Mouse (Mus musculus) megakaryocyte, embryonic 14.5 days (primary cell): ENCODE measurements around the gene Glycam1. TPM values are rescaled to one million over a fixed set of nuclear protein-coding genes. Genes with fewer than 3 reads are reported as not detected.

Source experiments
- H3K27me3 ChIP-seq: replicated peaks from 2 replicates; pipeline ENCODE3; 2012; ENCODE audit warnings: inconsistent platforms
- H3K36me3 ChIP-seq: replicated peaks from 2 replicates; pipeline ENCODE3; 2012; ENCODE audit warnings: low read length, inconsistent platforms, mixed read lengths
- H3K4me1 ChIP-seq: 2 replicates; pipeline ENCODE4 v1.6.1; 2012; ENCODE audit warnings: inconsistent platforms
- H3K4me3 ChIP-seq: replicated peaks from 2 replicates; pipeline ENCODE3; 2012; ENCODE audit warnings: moderate library complexity, mild to moderate bottlenecking, inconsistent platforms
- H3K9me3 ChIP-seq: 2 replicates; pipeline ENCODE4 v1.6.1; 2012; ENCODE audit warnings: inconsistent platforms
- FLI1 ChIP-seq: IDR thresholded peaks from 2 replicates; pipeline ENCODE4 v1.6.1; 2012; ENCODE audit warnings: low read length, inconsistent platforms, mixed read lengths
- GATA1 ChIP-seq: IDR thresholded peaks from 3 replicates; pipeline ENCODE4 v1.6.1; 2012; ENCODE audit warnings: mixed read lengths, low read length, inconsistent platforms, borderline replicate concordance
- polyA plus RNA-seq: library from polyadenylated mRNA; stranded (reverse); fragments of >175 nt; gene quantifications from 2 replicates; pipeline ENCODE4 v1.2.3, GENCODE M21; 2012; ENCODE audit warnings: low replicate concordance; ENCODE audit not compliant: insufficient read depth

Glycam1 gene
- polyA plus RNA-seq, 1 experiment: not detected

DNA sequence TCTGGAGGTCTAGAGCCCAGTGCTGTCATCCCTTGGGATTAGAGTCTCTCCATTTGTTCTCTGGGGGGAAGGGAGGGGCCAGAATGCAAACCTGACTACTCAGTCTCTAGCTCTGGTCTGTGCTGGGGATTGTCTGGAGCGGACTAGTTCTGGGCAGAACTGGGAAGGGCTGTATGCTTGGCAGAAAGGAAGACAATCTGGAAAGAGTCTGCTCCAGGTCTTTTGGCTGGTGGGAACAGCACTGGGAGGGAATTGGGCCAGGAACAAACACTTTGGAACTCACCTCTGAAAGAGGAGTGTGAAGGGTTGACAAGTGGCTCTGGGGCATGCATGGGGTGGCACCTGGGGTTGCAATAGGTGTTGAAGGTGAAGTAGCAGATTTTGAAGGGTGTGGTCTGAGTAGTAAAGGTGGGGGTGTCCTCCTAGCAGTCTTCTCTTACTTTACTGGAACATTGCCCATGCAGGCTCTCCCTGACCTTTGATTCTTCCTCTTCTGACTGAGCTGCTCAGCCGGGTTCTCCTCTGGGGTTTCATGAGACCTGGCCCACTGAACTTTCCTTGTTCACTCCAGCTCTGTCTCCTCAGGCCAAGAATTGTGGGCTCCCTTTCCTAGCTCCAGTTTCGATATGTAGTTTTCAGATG lies 42.3 kb downstream of the Glycam1 start:
- Histone ChIP-seq H3K9me3 (no peaks in the 10 kb centered on the region), H3K4me1 (no peaks in the 10 kb centered on the region), H3K27me3 (peaks cover 2% of the 10 kb centered on the region), H3K36me3 (peaks cover 80% of the 10 kb centered on the region), H3K4me3 (no peak overlapping the region)
- TF ChIP-seq FLI1 (no peak), GATA1 (no peak)

DNA sequence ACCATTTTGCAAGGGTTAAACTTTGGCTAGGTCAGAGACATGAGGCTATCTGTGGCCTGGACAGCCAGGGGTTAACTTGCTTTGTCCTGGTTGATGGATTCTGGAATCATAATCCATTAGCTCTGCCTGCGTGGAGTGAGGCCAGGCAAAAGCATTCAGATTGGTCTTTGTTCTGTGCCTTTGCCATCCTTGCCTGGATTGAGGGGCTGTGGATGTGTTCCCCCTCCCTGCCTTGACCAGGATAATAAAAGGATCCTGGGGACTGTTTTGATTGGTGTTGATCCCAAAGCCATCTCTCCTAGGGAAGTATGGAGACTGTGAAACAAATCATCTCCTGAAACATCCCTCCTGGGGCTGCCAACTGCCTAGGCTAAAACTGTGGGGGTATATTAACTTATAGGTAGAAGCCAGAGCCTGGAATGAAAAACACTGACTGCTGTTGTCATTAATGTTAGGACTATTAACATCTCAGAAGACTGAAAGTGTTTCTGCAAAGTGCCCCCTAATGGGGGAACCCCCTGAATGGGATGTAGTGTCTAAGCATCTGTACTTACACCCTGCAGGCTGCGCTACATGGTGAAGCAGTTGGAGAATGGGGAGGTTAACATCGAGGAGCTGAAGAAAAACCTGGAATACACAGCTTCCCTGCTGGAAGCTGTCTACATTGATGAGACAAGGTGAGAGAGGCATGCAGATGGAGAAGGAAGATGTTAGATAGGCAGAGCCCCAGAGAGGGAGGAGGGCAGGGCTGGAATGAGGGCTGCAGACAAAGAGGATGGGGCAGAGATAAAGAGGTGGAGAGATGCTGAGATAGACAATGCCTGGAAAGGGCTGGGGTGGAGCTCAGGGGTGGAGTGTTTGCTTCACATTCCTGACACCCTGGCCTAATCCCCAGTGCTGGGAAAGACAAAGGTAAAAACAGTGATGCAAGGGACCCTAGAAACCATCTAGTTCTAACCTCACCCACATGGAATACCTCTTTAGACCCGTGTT lies 45.2 kb downstream of the Glycam1 start:
- H3K4me1 ChIP-seq: peaks cover 7% of the 10 kb centered on the region
- no peak overlapping the region for H3K4me3 ChIP-seq
- peaks cover 56% of the 10 kb centered on the region for H3K36me3 ChIP-seq
- TF ChIP-seq FLI1 (no peak), GATA1 (no peak)
- no peaks in the 10 kb centered on the region for H3K9me3 ChIP-seq
- H3K27me3 ChIP-seq: peaks cover 3% of the 10 kb centered on the region

DNA sequence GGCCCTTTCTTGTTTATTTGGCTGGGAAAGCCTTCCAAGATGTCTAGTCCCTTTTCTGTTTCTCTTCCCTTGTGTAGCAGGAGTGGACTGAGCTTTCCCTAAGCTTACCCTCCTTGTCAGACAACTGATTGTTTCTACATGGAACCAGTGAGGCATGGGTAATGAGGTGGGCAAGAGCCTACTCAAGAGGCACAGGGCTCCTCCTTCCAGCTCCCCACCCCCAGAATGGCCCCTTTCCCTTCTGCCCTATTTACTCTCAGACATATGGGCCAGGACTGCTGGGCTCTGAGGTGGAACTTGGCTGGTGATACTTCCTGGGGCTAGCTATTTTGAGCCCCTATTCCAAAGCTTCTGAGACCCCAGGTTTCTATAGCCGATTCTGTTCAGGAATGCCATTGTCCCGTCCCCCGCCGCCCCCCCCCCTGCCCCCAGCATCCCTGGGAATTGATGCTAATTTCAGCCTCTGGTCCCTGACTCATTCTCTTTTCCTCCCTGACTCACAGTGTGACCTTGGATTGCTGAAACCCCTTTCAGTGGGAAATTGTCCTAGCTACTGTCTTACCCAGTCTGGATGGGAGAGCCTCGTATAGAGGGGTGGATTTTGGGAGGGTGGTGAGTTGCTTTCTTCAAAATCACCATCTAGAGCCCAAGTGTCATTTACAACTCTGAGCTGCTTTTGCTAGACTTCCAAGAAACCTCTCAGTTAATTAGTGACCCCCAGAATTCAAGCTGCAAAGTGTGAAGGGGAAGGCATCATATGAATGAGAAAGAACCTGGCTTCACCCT lies 46.1 kb downstream of the Glycam1 start:
- no peak overlapping the region for H3K4me3 ChIP-seq
- TF ChIP-seq FLI1 (no peak), GATA1 (no peak)
- peaks cover 12% of the 10 kb centered on the region for H3K4me1 ChIP-seq
- peaks cover 3% of the 10 kb centered on the region for H3K27me3 ChIP-seq
- peaks cover 47% of the 10 kb centered on the region for H3K36me3 ChIP-seq
- no peaks in the 10 kb centered on the region for H3K9me3 ChIP-seq

- H3K36me3 ChIP-seq: peaks cover 21% of the 10 kb centered on the region
- TF ChIP-seq GATA1 (no peak), FLI1 (no peak)
- no peak overlapping the region for H3K4me3 ChIP-seq
- H3K27me3 ChIP-seq: peaks cover 8% of the 10 kb centered on the region
- peaks cover 16% of the 10 kb centered on the region for H3K4me1 ChIP-seq
- no peaks in the 10 kb centered on the region for H3K9me3 ChIP-seq
Observed at GRCm38 (mm10) chr15:103514914-103515313, 50.0 kb downstream of the Glycam1 start.

DNA sequence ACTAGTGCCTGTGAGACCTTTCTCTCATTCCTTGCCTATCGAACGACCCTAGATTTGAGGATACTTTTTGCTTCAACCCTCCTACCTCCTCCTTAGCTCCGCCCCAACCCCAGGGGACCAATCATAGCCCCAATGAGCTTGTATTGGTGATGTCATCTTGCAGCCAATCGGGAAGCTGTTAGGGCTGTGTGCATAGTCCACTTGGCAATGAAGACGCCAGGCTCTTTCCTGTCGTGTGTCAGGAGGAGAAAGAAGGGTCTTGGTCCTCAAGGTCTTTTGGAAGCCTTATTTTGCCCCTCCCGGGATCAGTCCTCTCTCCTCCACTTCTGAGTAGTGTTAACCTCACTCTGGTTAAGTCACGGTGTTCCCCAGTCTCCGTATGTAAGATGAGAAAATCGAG lies 50.8 kb downstream of the Glycam1 start:
- Histone ChIP-seq H3K27me3 (peaks cover 10% of the 10 kb centered on the region), H3K4me3 (no peak overlapping the region), H3K4me1 (peaks cover 16% of the 10 kb centered on the region), H3K36me3 (peaks cover 21% of the 10 kb centered on the region), H3K9me3 (no peaks in the 10 kb centered on the region)
- TF ChIP-seq FLI1: no peak

GRCm38 (mm10) chr15:103513621-103514031 lies 51.3 kb downstream of the Glycam1 start:
- no peak for TF ChIP-seq FLI1
- no peak for TF ChIP-seq GATA1
- H3K4me1 ChIP-seq: peaks cover 16% of the 10 kb centered on the region

More at GRCm38 (mm10) chr15:103513621-103514031, 51.3 kb downstream of the Glycam1 start:
- H3K36me3 ChIP-seq: peaks cover 25% of the 10 kb centered on the region
- H3K9me3 ChIP-seq: no peaks in the 10 kb centered on the region
- H3K4me3 ChIP-seq: no peak overlapping the region
- H3K27me3 ChIP-seq: peaks cover 9% of the 10 kb centered on the region

Other genes starting within 250 kb of the Glycam1 start
- gene Zfp385a, start 225.0 kb downstream of the Glycam1 start, polyA plus RNA-seq: 1,319 and 2,156 TPM in 2 replicates
- gene Itga5, start 198.3 kb downstream of the Glycam1 start, polyA plus RNA-seq: 20.5 and 26.4 TPM in 2 replicates
- gene Gtsf1, start 134.6 kb downstream of the Glycam1 start, polyA plus RNA-seq: not detected in 2 replicates
- gene Gtsf2, start 116.6 kb downstream of the Glycam1 start, polyA plus RNA-seq: not detected in 2 replicates
- gene Nckap1l, start 111.3 kb downstream of the Glycam1 start, polyA plus RNA-seq: 5.3 and 32.2 TPM in 2 replicates
- 6.1 and 6.3 TPM in 2 replicates for gene Pde1b, start 62.0 kb downstream of the Glycam1 start, polyA plus RNA-seq
- gene Ppp1r1a, start 27.1 kb downstream of the Glycam1 start, polyA plus RNA-seq: not detected in 2 replicates
- gene Mucl1, start 190.4 kb upstream of the Glycam1 start, polyA plus RNA-seq: not detected in 2 replicates